Mouse (Mus musculus) T-helper 17 cell (primary cell): Measurements from ENCODE around the gene Ptger2.

Experiments
- in situ Hi-C, 2 experiments: fragments of 300-600 bp; cut with MboI, MseI; formaldehyde crosslinking; loops; 1 replicate in 1 of 2; 2 replicates in 1 of 2; pipeline ENCODE4 v1.15.1; 2025; ENCODE audit warnings: high pct_unique_total_duplicates in 2 of 2

The Ptger2 gene

GRCm38 (mm10) chr14:45040851-45041475 lies 53.0 kb downstream of the Ptger2 start:
- in situ Hi-C loops, result loop anchor here in 1 of 2 experiments (10.0 kb wide), 1 partner anchor 174 kb away; the partner anchor contains the start of gene Gpr137c

GRCm38 (mm10) chr14:45048128-45048527 lies 60.1 kb downstream of the Ptger2 start:
- in situ Hi-C loops, result loop anchor here in 1 of 2 experiments (10.0 kb wide), 1 partner anchor 167 kb away; the partner anchor contains the start of gene Gpr137c

GRCm38 (mm10) chr14:45049689-45050418 lies 61.9 kb downstream of the Ptger2 start:
- in situ Hi-C loops, result loop anchor here (5.0 to 10.0 kb wide), 4 partner anchors 42 to 165 kb away; partner anchors contain the start of gene Gpr137c (in 1 of the 2)

GRCm38 (mm10) chr14:45050419-45050776 lies 62.4 kb downstream of the Ptger2 start:
- in situ Hi-C loops, result loop anchor here (5.0 to 10.0 kb wide), 3 partner anchors 42 to 94 kb away; no protein-coding TSS in a partner anchor

GRCm38 (mm10) chr14:45051116-45051515 lies 63.1 kb downstream of the Ptger2 start:
- in situ Hi-C loops, result loop anchor here (5.0 to 10.0 kb wide), 3 partner anchors 41 to 94 kb away; no protein-coding TSS in a partner anchor
